Mouse (Mus musculus) heart, embryonic 14.5 days (tissue): ENCODE data around the gene Med20. TPM values are rescaled to one million over a fixed set of nuclear protein-coding genes. Genes with fewer than 3 reads are reported as not detected.
"Not testable (repeated sequence)": the region's sequence is repeated elsewhere in the genome, so short reads cannot be mapped to it uniquely, and the experiment has no call there.

ENCODE experiments used
- ATAC-seq: fragments of 200-750 bp; cut with Nextera tagmentation; 2 replicates; pipeline ENCODE4 v1.8.0; 2017; ENCODE audit warnings: low read depth, moderate TSS enrichment; ENCODE audit not compliant: insufficient number of reproducible peaks, insufficient read depth, low FRiP score
- H3K27ac ChIP-seq, 2 experiments: fragments of 200-500 bp in 1 of 2; fragments of 300-500 bp in 1 of 2; sonication (generic) in 1 of 2; replicated peaks in 1 of 2; 2 replicates each; pipeline ENCODE4 v1.5.1; 2012 to 2014; ENCODE audit warnings: low read depth in 2 of 2, low read length in 2 of 2, control low read depth in 1 of 2, mild to moderate bottlenecking in 1 of 2, mixed read lengths in 1 of 2; ENCODE audit not compliant: control insufficient read depth in 1 of 2, insufficient read depth in 1 of 2
- H3K27me3 ChIP-seq: fragments of 300-500 bp; sonication (generic); 2 replicates; pipeline ENCODE4 v1.6.1; 2014; ENCODE audit warnings: mild to moderate bottlenecking, low read length, control low read depth; ENCODE audit not compliant: control insufficient read depth, insufficient read depth
- H3K36me3 ChIP-seq: fragments of 300-500 bp; sonication (generic); 2 replicates; pipeline ENCODE4 v1.6.1; 2014; ENCODE audit warnings: mild to moderate bottlenecking, control low read depth, low read length, mixed read lengths; ENCODE audit not compliant: control insufficient read depth, insufficient read depth
- H3K4me1 ChIP-seq, 2 experiments: fragments of 200-500 bp in 1 of 2; fragments of 300-500 bp in 1 of 2; sonication (generic) in 1 of 2; 2 replicates each; pipeline ENCODE4 v1.6.1; 2012 to 2014; ENCODE audit warnings: low read length in 2 of 2, control low read depth in 1 of 2, mixed read lengths in 1 of 2; ENCODE audit not compliant: control insufficient read depth in 2 of 2, insufficient read depth in 2 of 2
- H3K4me2 ChIP-seq: fragments of 300-500 bp; sonication (generic); 2 replicates; pipeline ENCODE4 v1.6.1; 2014; ENCODE audit warnings: mild to moderate bottlenecking, low read length
- H3K4me3 ChIP-seq, 2 experiments: fragments of 200-500 bp in 1 of 2; fragments of 300-500 bp in 1 of 2; sonication (generic) in 1 of 2; 2 replicates each; pipeline ENCODE4 v1.5.1; 2012 to 2014; ENCODE audit warnings: low read length in 2 of 2, mild to moderate bottlenecking in 2 of 2, control low read depth in 1 of 2, low read depth in 1 of 2, moderate library complexity in 1 of 2; ENCODE audit not compliant: control insufficient read depth in 1 of 2, insufficient read depth in 1 of 2
- H3K9ac ChIP-seq: fragments of 300-500 bp; sonication (generic); 2 replicates; pipeline ENCODE4 v1.6.1; 2014; ENCODE audit warnings: mild to moderate bottlenecking, low read length
- H3K9me3 ChIP-seq: fragments of 300-500 bp; sonication (generic); 2 replicates; pipeline ENCODE4 v1.6.1; 2016; ENCODE audit warnings: low read length, control low read depth; ENCODE audit not compliant: control insufficient read depth
- WGBS: fragments of 180-500 bp; shearing (Covaris S2); extraction: QIAGEN DNeasy Blood & Tissue Kit; methylation state at CpG from one replicate; pipeline ENCODE4 v1.1.7; 2014; 5-methylcytosine and 5-hydroxymethylcytosine counted together
- polyA plus RNA-seq: library from polyadenylated mRNA; unstranded; fragments of >200 nt; fragmentation: Nextera tagmentation; extraction: Ambion mirVana; gene quantifications from 2 replicates; pipeline ENCODE4 v1.2.1, GENCODE M21; 2014

The Med20 gene
- polyA plus RNA-seq, 1 experiment from 2014 or later = 28.6 TPM

- Histone ChIP-seq H3K4me1 (no peaks in the 10 kb centered on the region), H3K27me3 (no peaks in the 10 kb centered on the region), H3K9me3 (no peaks in the 10 kb centered on the region), H3K4me2 (no peak overlapping the region), H3K4me3 (no peak overlapping the region), H3K9ac (no peak overlapping the region), H3K27ac (no peak overlapping the region), H3K36me3 (peaks cover 11% of the 10 kb centered on the region)
- no peak for ATAC-seq
- 80% methylated on average over 2 of the region's 2 CpGs for WGBS
These were observed 40.6 kb downstream of the Med20 start for GRCm38 (mm10) chr17:47651953-47652352.

DNA sequence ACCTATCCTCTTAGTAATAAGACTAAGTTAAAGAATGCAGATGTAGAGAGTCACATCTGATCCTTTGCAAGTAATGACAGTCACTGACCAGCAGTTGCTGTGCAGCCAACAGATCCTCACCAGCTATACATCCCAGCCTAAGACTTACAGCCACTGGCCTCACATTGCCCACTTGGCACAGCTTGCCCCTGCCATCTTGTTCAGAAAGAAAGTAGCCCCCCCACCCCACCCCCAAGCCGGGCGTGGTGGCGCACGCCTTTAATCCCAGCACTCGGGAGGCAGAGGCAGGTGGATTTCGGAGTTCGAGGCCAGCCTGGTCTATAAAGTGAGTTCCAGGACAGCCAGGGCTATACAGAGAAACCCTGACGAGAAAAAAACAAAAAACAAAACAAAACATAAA, 43.0 kb downstream of the Med20 start:
- H3K4me3 ChIP-seq, H3K27ac ChIP-seq, H3K4me1 ChIP-seq, H3K9me3 ChIP-seq, ATAC-seq, H3K9ac ChIP-seq, H3K4me2 ChIP-seq, H3K27me3 ChIP-seq: not testable (repeated sequence)
- H3K36me3 ChIP-seq = peaks cover 11% of the 10 kb centered on the region
- WGBS = 90% methylated on average over 8 of the region's 8 CpGs

- H3K4me2 ChIP-seq = no peak overlapping the region
- no peak overlapping the region for H3K27ac ChIP-seq
- no peaks in the 10 kb centered on the region for H3K9me3 ChIP-seq
- H3K4me3 ChIP-seq = no peak overlapping the region
- ATAC-seq = no peak
- H3K27me3 ChIP-seq = no peaks in the 10 kb centered on the region
- H3K36me3 ChIP-seq = peaks cover 5% of the 10 kb centered on the region
- H3K9ac ChIP-seq = no peak overlapping the region
- WGBS = 81% methylated on average over 5 of the region's 5 CpGs
- no peaks in the 10 kb centered on the region for H3K4me1 ChIP-seq
These were observed 44.3 kb downstream of the Med20 start for GRCm38 (mm10) chr17:47655697-47656096.

- Histone ChIP-seq H3K27ac (no peak overlapping the region), H3K4me2 (no peak overlapping the region), H3K4me1 (no peaks in the 10 kb centered on the region), H3K9me3 (no peaks in the 10 kb centered on the region), H3K36me3 (peaks cover 3% of the 10 kb centered on the region; the same call in 1 of the 2 replicates), H3K27me3 (no peaks in the 10 kb centered on the region), H3K9ac (no peak overlapping the region), H3K4me3 (no peak overlapping the region)
- ATAC-seq = no peak
- WGBS = 80% methylated on average over 4 of the region's 4 CpGs
These were observed 46.5 kb downstream of the Med20 start for GRCm38 (mm10) chr17:47657901-47658300.

DNA sequence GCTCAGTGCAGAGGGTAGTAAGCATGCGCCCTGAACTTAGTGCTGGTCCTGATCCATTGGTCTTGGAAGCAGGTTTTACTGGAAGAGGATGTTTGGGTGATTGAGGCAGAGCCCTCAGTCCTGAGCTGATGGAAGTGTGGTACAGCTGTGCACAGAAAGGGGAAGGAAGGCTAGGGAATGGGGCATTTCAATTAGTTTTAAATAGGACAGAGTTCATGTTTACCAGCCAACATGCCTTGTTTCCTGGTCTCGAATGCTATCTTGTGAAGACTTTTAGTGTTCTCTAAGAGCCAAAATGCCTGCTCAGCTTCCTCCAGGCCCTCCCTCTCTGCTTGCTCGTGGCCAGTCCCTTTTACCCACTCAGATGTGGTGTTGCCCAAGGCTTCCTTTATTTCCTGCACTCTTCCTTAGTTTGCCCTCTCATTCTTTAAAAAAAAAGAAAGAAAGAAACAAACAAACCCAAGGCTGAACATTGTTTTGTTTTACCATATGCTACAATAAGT, 47.4 kb downstream of the Med20 start:
- ATAC-seq = no peak
- no peak overlapping the region for H3K4me2 ChIP-seq
- peaks cover 3% of the 10 kb centered on the region; the same call in 1 of the 2 replicates for H3K36me3 ChIP-seq
- no peak overlapping the region for H3K9ac ChIP-seq
- no peak overlapping the region for H3K4me3 ChIP-seq
- WGBS = 87% methylated on average over 3 of the region's 3 CpGs
- H3K27ac ChIP-seq = no peak overlapping the region
- no peaks in the 10 kb centered on the region for H3K9me3 ChIP-seq
- H3K4me1 ChIP-seq = no peaks in the 10 kb centered on the region
- no peaks in the 10 kb centered on the region for H3K27me3 ChIP-seq

- WGBS = 59% methylated on average over 9 of the region's 9 CpGs
- H3K4me2 ChIP-seq = no peak overlapping the region
These were observed 51.8 kb downstream of the Med20 start for GRCm38 (mm10) chr17:47663009-47663713.

DNA sequence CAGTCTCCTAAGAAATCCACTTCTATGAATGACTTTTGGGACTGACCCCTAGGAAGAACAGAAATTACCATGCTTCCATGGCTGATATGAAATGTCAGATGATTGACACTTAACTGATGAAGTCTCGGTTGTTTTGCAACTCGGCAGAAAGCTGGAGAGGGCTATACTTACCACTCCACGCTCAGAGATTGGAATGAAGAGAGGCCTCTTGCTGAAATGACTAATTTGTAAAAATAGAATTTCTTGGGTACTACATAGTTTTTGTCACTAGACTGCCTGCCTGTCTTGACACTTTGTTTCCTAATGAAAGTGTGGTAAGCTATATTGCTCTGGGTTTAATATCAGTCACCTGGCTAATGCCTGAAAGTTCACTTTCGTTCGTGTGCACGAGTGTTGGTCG, 53.1 kb downstream of the Med20 start:
- WGBS = 63% methylated on average over 7 of the region's 7 CpGs
- Histone ChIP-seq H3K27ac (no peak overlapping the region; a peak in 1 of 4 replicates), H3K4me2 (no peak overlapping the region), H3K4me3 (no peak overlapping the region), H3K9ac (no peak overlapping the region), H3K36me3 (no peaks in the 10 kb centered on the region), H3K4me1 (peaks cover 0 to 4% of the 10 kb centered on the region in 2 experiments; a peak in 1 of 4 replicates), H3K27me3 (no peaks in the 10 kb centered on the region), H3K9me3 (no peaks in the 10 kb centered on the region)
- ATAC-seq = no peak

More at GRCm38 (mm10) chr17:47663009-47663713, 51.8 kb downstream of the Med20 start:
- H3K4me3 ChIP-seq = no peak overlapping the region
- ATAC-seq = no peak
- H3K27me3 ChIP-seq = no peaks in the 10 kb centered on the region
- no peaks in the 10 kb centered on the region for H3K36me3 ChIP-seq
- H3K4me1 ChIP-seq = peaks cover 0 to 4% of the 10 kb centered on the region in 2 experiments; a peak in 1 of 4 replicates
- 0 out of 4 replicates have a peak overlapping the region, but pooled peaks of 1 of the 2 experiments have one; percentile 28 for H3K27ac ChIP-seq
- H3K9ac ChIP-seq = 0 out of 2 replicates have a peak overlapping the region, but pooled peaks have one; percentile 4
- H3K9me3 ChIP-seq = no peaks in the 10 kb centered on the region
